Mouse (Mus musculus): ENCODE data around the gene Krt83.

DNA sequence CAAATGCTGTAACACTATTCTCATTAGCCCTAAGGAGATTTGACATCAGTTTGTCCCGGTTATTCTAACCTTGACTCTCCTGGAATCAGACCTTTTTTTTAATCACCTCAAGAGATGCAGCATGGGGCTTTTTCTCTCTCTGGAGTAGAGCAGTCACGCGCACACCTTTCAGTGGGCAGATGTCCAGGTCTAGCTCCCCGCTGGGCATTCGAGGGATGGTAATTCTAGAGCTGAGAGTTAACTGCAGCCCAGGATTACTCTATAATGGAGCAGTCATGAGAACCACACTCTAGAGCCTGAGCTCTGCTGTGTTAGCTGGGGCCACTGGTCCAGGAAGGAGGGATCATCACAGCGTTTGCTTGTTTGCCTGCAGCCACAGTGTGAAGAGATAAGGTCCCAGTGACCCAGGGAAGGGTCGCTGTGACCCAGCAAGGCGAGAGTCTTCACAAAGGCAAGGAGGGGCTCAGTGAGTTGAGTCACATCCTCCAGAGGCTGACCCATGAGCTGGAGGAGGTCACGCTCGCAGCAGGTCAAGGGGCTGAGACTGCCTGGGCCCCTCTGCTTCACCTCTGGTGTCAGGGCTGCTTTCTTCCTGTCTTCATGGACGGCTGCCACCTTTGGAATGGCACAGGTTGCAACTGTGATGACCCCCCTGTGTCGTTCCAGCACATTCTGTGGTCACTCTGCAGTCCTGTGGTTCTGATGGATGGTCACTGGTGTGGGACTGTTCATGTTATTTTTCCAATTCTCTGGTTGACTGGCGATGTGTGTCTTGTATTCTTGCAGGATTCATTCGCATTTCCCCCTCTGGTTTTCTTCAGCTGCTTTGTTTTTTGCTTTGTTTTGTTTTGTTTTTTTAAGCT lies 15.8 kb upstream of the Krt83 start:
- no peak for TF ChIP-seq CTCF (IDR thresholded peaks at IDR 0.05; ENCODE audit: borderline replicate concordance, control insufficient read depth, extremely low read depth, insufficient read depth, low read length, poor library complexity)
- no peak for TF ChIP-seq POLR2A (IDR thresholded peaks at IDR 0.05; ENCODE audit: control insufficient read depth, extremely low read depth, insufficient read depth, low read length, poor library complexity)

Data from thymus, adult 2 months (tissue).